9 mouse cellular contexts compared by ENCODE assay signal in genomic region chr17:88626347-88626811, GRCm38 (mm10). TPM values are rescaled to one million over a fixed set of nuclear protein-coding genes. Genes with fewer than 3 reads are reported as not detected.
DNase-seq lines count a peak whose midpoint lies in the region; ATAC-seq and TF ChIP-seq lines count a peak whose summit lies in the region.
"Had no signal": no experiment of that assay in that cellular context is flagged by ENCODE, and none has a peak within 500 bp of the region (broad histone marks: within the 10 kb centered on the region; RNA-seq: fewer than 3 reads in every experiment).

No protein-coding gene starts in this region.

- peak; percentile 62 for ATAC-seq in lung, embryonic 16.5 days (ENCODE audit: low read depth)
- 0 out of 2 replicates have a peak, but pooled peaks have one; percentile 40 for ATAC-seq in heart, embryonic 11.5 days (replicated peaks; ENCODE audit: insufficient number of reproducible peaks, low FRiP score, low TSS enrichment)
- peak; percentile 45 for ATAC-seq in kidney, postnatal 0 days (replicated peaks; ENCODE audit: low FRiP score, low read depth)
- no peak for ATAC-seq in activated CD4-positive, CD25-positive, alpha-beta regulatory T cell, adult 4 months
- no peak for ATAC-seq in midbrain, embryonic 13.5 days

- H3K4me3 ChIP-seq in lung, embryonic 16.5 days (ENCODE audit: low read length): peak overlapping the region; percentile 38
- no peak overlapping the region for H3K4me3 ChIP-seq in heart, embryonic 11.5 days (ENCODE audit: low read depth, low read length)
- H3K4me3 ChIP-seq in kidney, postnatal 0 days (replicated peaks; ENCODE audit: low read depth, low read length): peak overlapping the region; percentile 23
- H3K4me3 ChIP-seq in small intestine, adult 2 months (ENCODE audit: low read depth, low read length): peak overlapping the region; percentile 23
- H3K4me3 ChIP-seq in midbrain, embryonic 13.5 days (replicated peaks): no peak overlapping the region

- no peak for TF ChIP-seq POLR2A in small intestine, adult 2 months (IDR thresholded peaks at IDR 0.05; ENCODE audit: low read depth, low read length)

- peaks cover 66% of the 10 kb centered on the region for H3K4me1 ChIP-seq in lung, embryonic 16.5 days (replicated peaks; ENCODE audit: control insufficient read depth, insufficient read depth, low read length)
- H3K4me1 ChIP-seq in heart, embryonic 11.5 days (ENCODE audit: control insufficient read depth, insufficient read depth, low read length): peaks cover 44% of the 10 kb centered on the region
- H3K4me1 ChIP-seq in kidney, postnatal 0 days (replicated peaks; ENCODE audit: insufficient read depth, low read length): peaks cover 28% of the 10 kb centered on the region
- H3K4me1 ChIP-seq in small intestine, adult 2 months (ENCODE audit: control insufficient read depth, insufficient read depth, insufficient read length, low read length): peaks cover 31% of the 10 kb centered on the region
- H3K4me1 ChIP-seq in midbrain, embryonic 13.5 days (replicated peaks): peaks cover 18% of the 10 kb centered on the region

- no peaks in the 10 kb centered on the region for H3K27me3 ChIP-seq in lung, embryonic 16.5 days (ENCODE audit: control insufficient read depth, insufficient read depth, low read depth, low read length)
- H3K27me3 ChIP-seq in heart, embryonic 11.5 days (ENCODE audit: control insufficient read depth, insufficient read depth, low read length): no peaks in the 10 kb centered on the region
- H3K27me3 ChIP-seq in kidney, postnatal 0 days (ENCODE audit: insufficient read depth, low read length): no peaks in the 10 kb centered on the region
- H3K27me3 ChIP-seq in small intestine, adult 2 months (ENCODE audit: control insufficient read depth, insufficient read depth, low read length): no peaks in the 10 kb centered on the region
- H3K27me3 ChIP-seq in midbrain, embryonic 13.5 days: no peaks in the 10 kb centered on the region

- DNase-seq in lung, postnatal 25 days (ENCODE audit: low spot score): no peak
- peak; percentile 96 for DNase-seq in kidney, postnatal 0 days (ENCODE audit: low spot score)
- DNase-seq in spleen, adult 18-20 months: no peak
- DNase-seq: gastrocnemius, postnatal 10 days had no signal

- no peak for TF ChIP-seq CTCF in kidney, postnatal 0 days (IDR thresholded peaks at IDR 0.05; ENCODE audit: low read depth)
- no peak for TF ChIP-seq CTCF in small intestine, adult 2 months (IDR thresholded peaks at IDR 0.05; ENCODE audit: extremely low read depth, insufficient read length, insufficient replicate concordance, low read depth, low read length)

- peak overlapping the region; percentile 54 for H3K9ac ChIP-seq in lung, embryonic 16.5 days (ENCODE audit: low read length)
- H3K9ac ChIP-seq in heart, embryonic 11.5 days (ENCODE audit: low read depth, low read length): no peak overlapping the region
- peak overlapping the region; percentile 49; the same call in 1 of the 2 replicates for H3K9ac ChIP-seq in kidney, postnatal 0 days (ENCODE audit: low read depth, low read length)
- no peak overlapping the region for H3K9ac ChIP-seq in midbrain, embryonic 13.5 days (replicated peaks)

- H3K27ac ChIP-seq in lung, embryonic 16.5 days (ENCODE audit: low read length): peak overlapping the region; percentile 98
- H3K27ac ChIP-seq in heart, embryonic 11.5 days (ENCODE audit: low read depth, low read length): peak overlapping the region; percentile 87
- H3K27ac ChIP-seq in kidney, postnatal 0 days: peak overlapping the region; percentile 88
- peak overlapping the region; percentile 87 for H3K27ac ChIP-seq in small intestine, adult 2 months (ENCODE audit: insufficient read depth, low read depth, low read length)
- no peak overlapping the region for H3K27ac ChIP-seq in midbrain, embryonic 13.5 days

- 0 out of 2 replicates have a peak, but pooled peaks cover 3% of the 10 kb centered on the region for H3K36me3 ChIP-seq in lung, embryonic 16.5 days (ENCODE audit: control insufficient read depth, insufficient read depth, low read length)
- no peaks in the 10 kb centered on the region for H3K36me3 ChIP-seq in heart, embryonic 11.5 days (ENCODE audit: control insufficient read depth, insufficient read depth, low read length)
- H3K36me3 ChIP-seq in kidney, postnatal 0 days (ENCODE audit: insufficient read depth, low read length): no peaks in the 10 kb centered on the region
- H3K36me3 ChIP-seq in small intestine, adult 2 months (ENCODE audit: control insufficient read depth, insufficient read depth, low read length): no peaks in the 10 kb centered on the region
- no peaks in the 10 kb centered on the region for H3K36me3 ChIP-seq in midbrain, embryonic 13.5 days

- no peaks in the 10 kb centered on the region for H3K9me3 ChIP-seq in lung, embryonic 16.5 days (ENCODE audit: control insufficient read depth, low read length)
- H3K9me3 ChIP-seq in heart, embryonic 11.5 days (replicated peaks; ENCODE audit: control insufficient read depth, low read length): no peaks in the 10 kb centered on the region
- H3K9me3 ChIP-seq in kidney, postnatal 0 days (replicated peaks; ENCODE audit: low read length): no peaks in the 10 kb centered on the region
- H3K9me3 ChIP-seq in midbrain, embryonic 13.5 days: 0 out of 2 replicates have a peak, but pooled peaks cover 3% of the 10 kb centered on the region

- peak overlapping the region; percentile 57 for H3K4me2 ChIP-seq in lung, embryonic 16.5 days (ENCODE audit: low read depth, low read length)
- peak overlapping the region; percentile 41 for H3K4me2 ChIP-seq in heart, embryonic 11.5 days
- H3K4me2 ChIP-seq in kidney, postnatal 0 days (ENCODE audit: low read length): peak overlapping the region; percentile 47
- H3K4me2 ChIP-seq in midbrain, embryonic 13.5 days (replicated peaks): no peak overlapping the region

- 20% methylated on average over 7 of the region's 7 CpGs for WGBS in lung, embryonic 16.5 days
- WGBS in heart, embryonic 11.5 days (ENCODE audit: insufficient replicate concordance): 44% methylated on average over 7 of the region's 7 CpGs
- 11% methylated on average over 7 of the region's 7 CpGs for WGBS in kidney, postnatal 0 days
- 69% methylated on average over 7 of the region's 7 CpGs for WGBS in small intestine, adult 2 months
- 36% methylated on average over 7 of the region's 7 CpGs for WGBS in midbrain, embryonic 13.5 days

RNA-seq across cellular contexts. Expression of gene Ston1, which starts 28.9 kb away (rescaled TPM):
- polyA plus RNA-seq in lung, embryonic 16.5 days (2015; fragmentation: Nextera tagmentation; extraction: Ambion mirVana): 7.0 and 8.0 TPM in 2 replicates
- polyA plus RNA-seq in heart, embryonic 11.5 days (2014; fragmentation: Nextera tagmentation; extraction: Ambion mirVana): 6.9 and 11.1 TPM in 2 replicates
- polyA plus RNA-seq in kidney, postnatal 0 days (2015; fragmentation: Nextera tagmentation; extraction: Ambion mirVana): 8.0 and 8.3 TPM in 2 replicates
- 2.3 and 5.4 TPM in 2 replicates for polyA plus RNA-seq in small intestine, adult 2 months (2012; rRNA removed)
- polyA plus RNA-seq in activated CD4-positive, CD25-positive, alpha-beta regulatory T cell, adult 4 months (2017; shearing (Covaris generic)): 1 to 10 TPM; 1.1 to 4.4 TPM
- 0.89 and 1.7 TPM in 2 replicates for polyA plus RNA-seq in midbrain, embryonic 13.5 days (2015; fragmentation: Nextera tagmentation; extraction: Ambion mirVana)

RNA-seq across cellular contexts. Expression of gene Gtf2a1l, which starts 42.1 kb away (rescaled TPM):
- polyA plus RNA-seq in lung, embryonic 16.5 days (2015; fragmentation: Nextera tagmentation; extraction: Ambion mirVana): 0.28 and 0.49 TPM in 2 replicates
- polyA plus RNA-seq in heart, embryonic 11.5 days (2014; fragmentation: Nextera tagmentation; extraction: Ambion mirVana): 0.21 and 0.41 TPM in 2 replicates
- 0.14 TPM in 1 of 2 replicates, not detected in the other for polyA plus RNA-seq in kidney, postnatal 0 days (2015; fragmentation: Nextera tagmentation; extraction: Ambion mirVana)
- not detected in 2 replicates for polyA plus RNA-seq in small intestine, adult 2 months (2012; rRNA removed)
- under 1 TPM in 1 of 2 experiments, not detected in 1; 0.61 TPM for polyA plus RNA-seq in activated CD4-positive, CD25-positive, alpha-beta regulatory T cell, adult 4 months (2017; shearing (Covaris generic))
- polyA plus RNA-seq in midbrain, embryonic 13.5 days (2015; fragmentation: Nextera tagmentation; extraction: Ambion mirVana): 0.12 and 0.28 TPM in 2 replicates

Comparison
In these comparisons a context has a peak if more than half of its experiments do, and no peak if none do; other contexts are left out.
1. ATAC-seq: peak in lung, embryonic 16.5 days (single experiment), heart, embryonic 11.5 days (single experiment) and kidney, postnatal 0 days (single experiment); none in activated CD4-positive, CD25-positive, alpha-beta regulatory T cell, adult 4 months (single experiment) and midbrain, embryonic 13.5 days (single experiment).
2. H3K4me3 ChIP-seq: peak in lung, embryonic 16.5 days (single experiment), kidney, postnatal 0 days (single experiment) and small intestine, adult 2 months (single experiment); none in heart, embryonic 11.5 days (single experiment) and midbrain, embryonic 13.5 days (single experiment).
3. H3K9ac ChIP-seq: peak in lung, embryonic 16.5 days (single experiment) and kidney, postnatal 0 days (single experiment); none in heart, embryonic 11.5 days (single experiment) and midbrain, embryonic 13.5 days (single experiment).